Mouse (Mus musculus) CH12.LX (cell line): ENCODE data around the gene Slc9a3r1. TPM values are rescaled to one million over a fixed set of nuclear protein-coding genes. Genes with fewer than 3 reads are reported as not detected.

Experiments
- DNase-seq: peaks from one replicate; pipeline ENCODE4 v3.0.0-alpha.2; 2013; ENCODE audit errors: extremely low read depth
- H3K27ac ChIP-seq: 2 replicates; pipeline ENCODE4 v1.5.1; 2012; ENCODE audit warnings: low read depth, mild to moderate bottlenecking, control low read depth, moderate library complexity; ENCODE audit not compliant: insufficient read depth
- H3K27me3 ChIP-seq: replicated peaks from 2 replicates; pipeline ENCODE3; 2012; ENCODE audit warnings: inconsistent platforms
- H3K36me3 ChIP-seq, 2 experiments: replicated peaks in 1 of 2; 2 replicates each; pipeline versions ENCODE3 to v1.6.1; 2012; ENCODE audit warnings: inconsistent platforms in 1 of 2, low read length in 1 of 2, mild to moderate bottlenecking in 1 of 2, mixed read lengths in 1 of 2, moderate library complexity in 1 of 2; ENCODE audit not compliant: control insufficient read depth in 1 of 2, insufficient read depth in 1 of 2
- H3K4me1 ChIP-seq, 2 experiments: 2 replicates each; pipeline ENCODE4 v1.6.1; 2012; ENCODE audit warnings: inconsistent platforms in 1 of 2, moderate library complexity in 1 of 2; ENCODE audit not compliant: insufficient read depth in 2 of 2, control insufficient read depth in 1 of 2
- H3K4me2 ChIP-seq: 2 replicates; pipeline ENCODE4 v1.6.1; 2012; ENCODE audit warnings: low read depth, mild to moderate bottlenecking, control low read depth; ENCODE audit not compliant: poor library complexity, insufficient read depth, severe bottlenecking
- H3K4me3 ChIP-seq, 3 experiments: fragments of 150-350 bp in 1 of 3; sonication (generic) in 1 of 3; replicated peaks in 1 of 3; 2 replicates each; pipeline versions ENCODE3 to v1.5.1; 2011 to 2012; ENCODE audit warnings: low read depth in 2 of 3, low read length in 2 of 3, mild to moderate bottlenecking in 2 of 3, moderate library complexity in 2 of 3, control low read depth in 1 of 3, improper control_type of control experiment in 1 of 3, inconsistent platforms in 1 of 3, mixed read lengths in 1 of 3; ENCODE audit not compliant: poor library complexity in 1 of 3
- H3K79me2 ChIP-seq: replicated peaks from 2 replicates; pipeline ENCODE4 v1.6.1; 2012; ENCODE audit warnings: mild to moderate bottlenecking, moderate library complexity; ENCODE audit not compliant: control insufficient read depth, poor library complexity, insufficient read depth, severe bottlenecking; ENCODE audit errors: extremely low read depth
- H3K9ac ChIP-seq: 2 replicates; pipeline ENCODE4 v1.6.1; 2012; ENCODE audit warnings: low read depth, mild to moderate bottlenecking, control low read depth, moderate library complexity; ENCODE audit not compliant: insufficient read depth
- H3K9me3 ChIP-seq: replicated peaks from 2 replicates; pipeline ENCODE3; 2012; ENCODE audit warnings: low read length, inconsistent platforms, mixed read lengths
- BHLHE40 ChIP-seq: IDR thresholded peaks from 2 replicates; pipeline ENCODE4 v1.6.1; 2011; ENCODE audit warnings: mild to moderate bottlenecking, low read depth, low read length, improper control_type of control experiment
- CHD1 ChIP-seq: IDR thresholded peaks from 2 replicates; pipeline ENCODE4 v1.6.1; 2012; ENCODE audit warnings: low read depth, low read length, improper control_type of control experiment, inconsistent platforms
- CHD2 ChIP-seq: IDR thresholded peaks from 2 replicates; pipeline ENCODE4 v1.6.1; 2011; ENCODE audit warnings: low read length, improper control_type of control experiment
- CTCF ChIP-seq, 2 experiments: IDR thresholded peaks in 1 of 2; conservative IDR thresholded peaks in 1 of 2; 2 replicates each; pipeline ENCODE4 v1.5.1; 2011 to 2012; ENCODE audit warnings: low read depth in 2 of 2, low read length in 2 of 2, improper control_type of control experiment in 1 of 2, inconsistent platforms in 1 of 2, mild to moderate bottlenecking in 1 of 2, moderate library complexity in 1 of 2
- E2F4 ChIP-seq: IDR thresholded peaks from 2 replicates; pipeline ENCODE4 v1.6.1; 2011; ENCODE audit warnings: low read depth, low read length, improper control_type of control experiment; ENCODE audit not compliant: insufficient replicate concordance
- ELF1 ChIP-seq: IDR thresholded peaks from 2 replicates; pipeline ENCODE4 v1.6.1; 2014; ENCODE audit warnings: low read depth, mild to moderate bottlenecking, inconsistent platforms, low read length, improper control_type of control experiment
- EP300 ChIP-seq: IDR thresholded peaks from 2 replicates; pipeline ENCODE4 v1.6.1; 2011; ENCODE audit warnings: low read length, improper control_type of control experiment
- ETS1 ChIP-seq: conservative IDR thresholded peaks from 2 replicates; pipeline ENCODE4 v1.6.1; 2012; ENCODE audit warnings: low read depth, mild to moderate bottlenecking, inconsistent platforms, low read length, improper control_type of control experiment, moderate library complexity
- GABPA ChIP-seq: IDR thresholded peaks from 2 replicates; pipeline ENCODE4 v1.6.1; 2012; ENCODE audit warnings: low read depth, low read length, improper control_type of control experiment, inconsistent platforms; ENCODE audit not compliant: insufficient replicate concordance
- HCFC1 ChIP-seq: IDR thresholded peaks from 2 replicates; pipeline ENCODE4 v1.6.1; 2012; ENCODE audit warnings: low read depth, mild to moderate bottlenecking, inconsistent platforms, low read length, improper control_type of control experiment
- IRF4 ChIP-seq: IDR thresholded peaks from 2 replicates; pipeline ENCODE4 v1.6.1; 2014; ENCODE audit warnings: low read depth, mild to moderate bottlenecking, inconsistent platforms, low read length, improper control_type of control experiment
- JUN ChIP-seq: IDR thresholded peaks from 2 replicates; pipeline ENCODE4 v1.6.1; 2011; ENCODE audit warnings: low read depth, mild to moderate bottlenecking, low read length, improper control_type of control experiment, moderate library complexity; ENCODE audit not compliant: insufficient read depth
- JUND ChIP-seq: conservative IDR thresholded peaks from 2 replicates; pipeline ENCODE4 v1.6.1; 2011; ENCODE audit warnings: low read depth, low read length, improper control_type of control experiment
- KAT2A ChIP-seq: IDR thresholded peaks from 2 replicates; pipeline ENCODE4 v1.6.1; 2012; ENCODE audit warnings: low read length, improper control_type of control experiment, inconsistent platforms; ENCODE audit not compliant: insufficient replicate concordance
- MAFK ChIP-seq: IDR thresholded peaks from 2 replicates; pipeline ENCODE4 v1.6.1; 2011; ENCODE audit warnings: low read length, improper control_type of control experiment; ENCODE audit not compliant: insufficient replicate concordance
- MAX ChIP-seq: IDR thresholded peaks from 2 replicates; pipeline ENCODE4 v1.6.1; 2011; ENCODE audit warnings: low read length, improper control_type of control experiment
- MAZ ChIP-seq: IDR thresholded peaks from 2 replicates; pipeline ENCODE4 v1.6.1; 2012; ENCODE audit warnings: low read depth, mild to moderate bottlenecking, inconsistent platforms, low read length, improper control_type of control experiment, moderate library complexity
- MEF2A ChIP-seq: IDR thresholded peaks from 2 replicates; pipeline ENCODE4 v1.6.1; 2014; ENCODE audit warnings: low read depth, mild to moderate bottlenecking, inconsistent platforms, low read length, improper control_type of control experiment, borderline replicate concordance
- MXI1 ChIP-seq: IDR thresholded peaks from 2 replicates; pipeline ENCODE4 v1.6.1; 2011; ENCODE audit warnings: mild to moderate bottlenecking, low read depth, low read length, improper control_type of control experiment
- MYC ChIP-seq: IDR thresholded peaks from 2 replicates; pipeline ENCODE4 v1.6.1; 2011; ENCODE audit warnings: low read depth, mild to moderate bottlenecking, improper control_type of control experiment, low read length
- NELFE ChIP-seq: IDR thresholded peaks from 2 replicates; pipeline ENCODE4 v1.6.1; 2011; ENCODE audit warnings: low read depth, low read length, improper control_type of control experiment
- NRF1 ChIP-seq: IDR thresholded peaks from 2 replicates; pipeline ENCODE4 v1.6.1; 2014; ENCODE audit warnings: low read depth, mild to moderate bottlenecking, inconsistent platforms, low read length, improper control_type of control experiment, moderate library complexity
- PAX5 ChIP-seq: IDR thresholded peaks from 2 replicates; pipeline ENCODE4 v1.6.1; 2012; ENCODE audit warnings: low read length, inconsistent platforms, mixed read lengths
- POLR2A ChIP-seq: IDR thresholded peaks from 2 replicates; pipeline ENCODE4 v1.6.1; 2011; ENCODE audit warnings: low read depth, mild to moderate bottlenecking, improper control_type of control experiment, low read length
- POLR2AphosphoS2 ChIP-seq: IDR thresholded peaks from 2 replicates; pipeline ENCODE4 v1.6.1; 2011; ENCODE audit warnings: low read depth, low read length, improper control_type of control experiment
- RAD21 ChIP-seq: IDR thresholded peaks from 2 replicates; pipeline ENCODE4 v1.6.1; 2011; ENCODE audit warnings: low read depth, mild to moderate bottlenecking, low read length, improper control_type of control experiment, moderate library complexity
- RCOR1 ChIP-seq: conservative IDR thresholded peaks from 2 replicates; pipeline ENCODE4 v1.6.1; 2012; ENCODE audit warnings: low read depth, mild to moderate bottlenecking, inconsistent platforms, low read length, improper control_type of control experiment
- SIN3A ChIP-seq: IDR thresholded peaks from 2 replicates; pipeline ENCODE4 v1.6.1; 2012; ENCODE audit warnings: low read length, improper control_type of control experiment, inconsistent platforms
- SMC3 ChIP-seq: IDR thresholded peaks from 2 replicates; pipeline ENCODE4 v1.6.1; 2011; ENCODE audit warnings: low read depth, low read length, improper control_type of control experiment
- TBP ChIP-seq: conservative IDR thresholded peaks from 2 replicates; pipeline ENCODE4 v1.6.1; 2011; ENCODE audit warnings: low read depth, low read length, improper control_type of control experiment
- TCF12 ChIP-seq: IDR thresholded peaks from 2 replicates; pipeline ENCODE4 v1.6.1; 2014; ENCODE audit warnings: low read depth, mild to moderate bottlenecking, inconsistent platforms, low read length, improper control_type of control experiment
- UBTF ChIP-seq: IDR thresholded peaks from 2 replicates; pipeline ENCODE4 v1.6.1; 2012; ENCODE audit warnings: low read depth, mild to moderate bottlenecking, inconsistent platforms, low read length, improper control_type of control experiment, moderate library complexity
- USF1 ChIP-seq: IDR thresholded peaks from 2 replicates; pipeline ENCODE4 v1.6.1; 2014; ENCODE audit warnings: low read depth, mild to moderate bottlenecking, inconsistent platforms, low read length, improper control_type of control experiment
- USF2 ChIP-seq: conservative IDR thresholded peaks from 2 replicates; pipeline ENCODE4 v1.6.1; 2011; ENCODE audit warnings: low read depth, low read length, improper control_type of control experiment
- ZC3H11A ChIP-seq: IDR thresholded peaks from 2 replicates; pipeline ENCODE4 v1.6.1; 2012; ENCODE audit warnings: low read depth, mild to moderate bottlenecking, inconsistent platforms, low read length, improper control_type of control experiment
- ZKSCAN1 ChIP-seq: IDR thresholded peaks from 2 replicates; pipeline ENCODE4 v1.6.1; 2012; ENCODE audit warnings: low read depth, inconsistent platforms, low read length, improper control_type of control experiment, borderline replicate concordance
- ZMIZ1 ChIP-seq: IDR thresholded peaks from 2 replicates; pipeline ENCODE4 v1.6.1; 2012; ENCODE audit warnings: low read depth, mild to moderate bottlenecking, inconsistent platforms, low read length, improper control_type of control experiment
- ZNF384 ChIP-seq: IDR thresholded peaks from 2 replicates; pipeline ENCODE4 v1.6.1; 2012; ENCODE audit warnings: low read depth, low read length, improper control_type of control experiment, inconsistent platforms
- dilution Hi-C: fragments of 300-500 bp; cut with MboI; formaldehyde crosslinking; loops from 2 replicates; pipeline ENCODE4 v1.14.3; 2020; ENCODE audit warnings: low sequenced_read_pairs; ENCODE audit not compliant: extremely low pct_unique_long_range_greater_than_20kb, extremely low pct_ligation_motif_present
- in situ Hi-C: fragments of 300-500 bp; cut with MboI; formaldehyde crosslinking; loops from 3 replicates; pipeline ENCODE4 v1.14.3; 2019; ENCODE audit warnings: low sequenced_read_pairs, low pct_ligation_motif_present, low pct_unique_long_range_greater_than_20kb, mixed read lengths
- polyA plus RNA-seq: library from polyadenylated mRNA; unstranded; fragments of >175 nt; gene quantifications from 2 replicates; pipeline ENCODE4 v1.2.1, GENCODE M21; 2012; ENCODE audit warnings: low read depth; ENCODE audit not compliant: insufficient read length
- total RNA-seq, 2 experiments: library from RNA; depleted of rRNA; stranded (reverse); fragments of 300-350 nt in 1 of 2; fragments of >200 nt in 1 of 2; gene quantifications; 2 replicates each; pipeline ENCODE4 v1.2.3; 2012 to 2014

Gene Slc9a3r1
- total and polyA plus RNA-seq, 3 experiments: 51.9 to 69.0 (median 63.7) TPM

DNA sequence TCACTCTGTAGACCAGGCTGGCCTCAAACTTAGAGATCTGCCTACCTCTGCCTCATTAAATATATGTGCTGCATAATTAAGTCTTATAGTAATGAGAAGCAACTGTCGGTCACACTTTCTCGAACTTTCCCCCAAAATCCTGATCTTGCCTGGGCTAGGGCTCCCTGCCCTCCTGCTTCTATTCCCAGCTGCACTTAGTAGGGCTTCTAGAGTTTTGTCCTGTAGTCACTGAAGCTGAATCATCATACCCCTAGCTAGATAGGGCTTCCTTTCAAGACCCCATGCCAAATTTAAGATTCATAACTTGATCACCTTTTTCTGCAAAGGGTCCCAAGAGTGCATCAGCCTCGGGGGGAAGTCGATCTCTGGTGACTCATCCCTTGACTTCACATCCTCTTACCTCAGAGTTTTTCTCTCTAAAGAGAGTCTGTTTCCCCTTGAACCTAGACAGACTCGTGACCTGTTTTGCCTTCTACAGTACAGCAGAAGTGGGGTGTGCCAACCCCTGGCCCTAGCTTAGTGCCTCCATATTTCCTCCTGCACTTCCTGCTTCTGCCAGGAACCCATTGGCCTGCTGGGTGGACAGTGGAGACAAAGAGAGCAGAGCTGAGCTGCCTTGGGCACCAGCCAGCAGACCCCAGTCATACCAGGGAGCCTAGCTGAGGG is 24.4 kb upstream of the Slc9a3r1 start:
- dilution Hi-C loops (no loop called here), in situ Hi-C loops (no loop called here)
- H3K4me1 ChIP-seq: peaks cover 29 to 59% of the 10 kb centered on the region in 2 experiments
- peak overlapping the region; percentile 65 for H3K27ac ChIP-seq
- 0 out of 2 replicates have a peak overlapping the region, but pooled peaks have one; percentile 0 for H3K4me2 ChIP-seq
- H3K4me3 ChIP-seq: peak overlapping the region in 1 of 3 experiments; percentile 10
- H3K9ac ChIP-seq: peak overlapping the region; percentile 2; the same call in 1 of the 2 replicates
- no peaks in the 10 kb centered on the region for H3K79me2 ChIP-seq
- H3K9me3 ChIP-seq: no peaks in the 10 kb centered on the region
- H3K27me3 ChIP-seq: no peaks in the 10 kb centered on the region
- no peaks in the 10 kb centered on the region for H3K36me3 ChIP-seq
- TF ChIP-seq MAZ: no peak
- no peak for TF ChIP-seq NELFE
- TF ChIP-seq NRF1: no peak
- no peak; the same call in 1 of the 2 replicates for TF ChIP-seq RAD21
- TF ChIP-seq MAFK: no peak
- TF ChIP-seq SMC3: no peak
- no peak for TF ChIP-seq GABPA
- peak; percentile 66; the same call in 1 of the 2 replicates for TF ChIP-seq TCF12
- no peak for TF ChIP-seq USF1
- no peak for TF ChIP-seq ZNF384
- no peak for TF ChIP-seq CTCF (conservative IDR thresholded peaks at IDR 0.05 in 1 of 2, IDR thresholded peaks at IDR 0.05 in 1 of 2; ENCODE audit: low read depth in 2 of 2, low read length in 2 of 2)
- TF ChIP-seq IRF4: peak; percentile 83
- TF ChIP-seq ETS1: peak; percentile 87
- 0 out of 2 replicates have a peak, but pooled peaks have one; percentile 23 for TF ChIP-seq CHD2
- no peak for TF ChIP-seq PAX5
- peak; percentile 96 for TF ChIP-seq ZKSCAN1
- TF ChIP-seq ELF1: peak; percentile 80
- no peak for TF ChIP-seq KAT2A
- TF ChIP-seq BHLHE40: peak; percentile 96
- 0 out of 2 replicates have a peak, but pooled peaks have one; percentile 18 for TF ChIP-seq MYC
- peak; percentile 27; the same call in 1 of the 2 replicates for TF ChIP-seq MXI1
- 0 out of 2 replicates have a peak, but pooled peaks have one; percentile 2 for TF ChIP-seq MAX
- no peak for TF ChIP-seq SIN3A
- TF ChIP-seq USF2: no peak
- TF ChIP-seq EP300: peak; percentile 91
- no peak; the same call in 1 of the 2 replicates for TF ChIP-seq POLR2A
- TF ChIP-seq JUND: peak; percentile 93
- no peak for TF ChIP-seq POLR2AphosphoS2
- no peak; the same call in 1 of the 2 replicates for TF ChIP-seq HCFC1
- no peak for TF ChIP-seq E2F4
- TF ChIP-seq ZMIZ1: no peak
- TF ChIP-seq RCOR1: no peak
- TF ChIP-seq JUN: peak; percentile 90
- peak; percentile 54; the same call in 1 of the 2 replicates for TF ChIP-seq MEF2A
- TF ChIP-seq TBP: no peak
- TF ChIP-seq ZC3H11A: no peak
- TF ChIP-seq UBTF: no peak
- TF ChIP-seq CHD1: no peak
- peak; percentile 80 for DNase-seq
